Mouse (Mus musculus) ES-E14 (cell line): Measurements from ENCODE around the gene Il1rn. TPM values are rescaled to one million over a fixed set of nuclear protein-coding genes. Genes with fewer than 3 reads are reported as not detected.
A peak's percentile ranks its signal among the peaks of the same experiment; 100 is the strongest.

Experiments used
- DNase-seq: peaks from one replicate; pipeline ENCODE4 v3.0.0-alpha.2; 2013; ENCODE audit warnings: low read depth, low spot score
- H3K27ac ChIP-seq: 2 replicates; pipeline ENCODE4 v1.5.1; 2012; ENCODE audit warnings: low read depth, mild to moderate bottlenecking, low read length, moderate library complexity, mixed read lengths; ENCODE audit not compliant: poor library complexity, insufficient read depth, severe bottlenecking
- H3K36me3 ChIP-seq: 2 replicates; pipeline ENCODE4 v1.6.1; 2012; ENCODE audit warnings: mild to moderate bottlenecking, low read length, moderate library complexity, mixed read lengths; ENCODE audit not compliant: control insufficient read depth, poor library complexity, insufficient read depth, severe bottlenecking
- H3K4me1 ChIP-seq, 2 experiments: fragments of 150-350 bp in 1 of 2; sonication (generic) in 1 of 2; 2 replicates each; pipeline ENCODE4 v1.6.1; 2012; ENCODE audit warnings: low read length in 2 of 2, mild to moderate bottlenecking in 1 of 2, mixed read lengths in 1 of 2; ENCODE audit not compliant: control insufficient read depth in 2 of 2, insufficient read depth in 2 of 2, poor library complexity in 1 of 2
- H3K4me3 ChIP-seq, 2 experiments: fragments of 150-350 bp in 1 of 2; sonication (generic) in 1 of 2; 2 replicates each; pipeline ENCODE4 v1.5.1; 2012; ENCODE audit warnings: low read length in 2 of 2, low read depth in 1 of 2, mild to moderate bottlenecking in 1 of 2, mixed read lengths in 1 of 2; ENCODE audit not compliant: insufficient read depth in 1 of 2, poor library complexity in 1 of 2, severe bottlenecking in 1 of 2
- H3K9ac ChIP-seq: 2 replicates; pipeline ENCODE4 v1.6.1; 2012; ENCODE audit warnings: low read depth, mild to moderate bottlenecking, low read length, mixed read lengths; ENCODE audit not compliant: poor library complexity, insufficient read depth, severe bottlenecking
- H3K9me3 ChIP-seq: fragments of 150-350 bp; sonication (generic); 2 replicates; pipeline ENCODE4 v1.6.1; 2012; ENCODE audit warnings: low read depth, mild to moderate bottlenecking, low read length; ENCODE audit not compliant: control insufficient read depth, insufficient read depth
- CHD2 ChIP-seq: IDR thresholded peaks from 2 replicates; pipeline ENCODE4 v1.6.1; 2014; ENCODE audit warnings: mild to moderate bottlenecking, low read depth, low read length, inconsistent platforms
- HCFC1 ChIP-seq: IDR thresholded peaks from 2 replicates; pipeline ENCODE4 v1.6.1; 2012; ENCODE audit warnings: low read length, inconsistent platforms, borderline replicate concordance; ENCODE audit not compliant: insufficient read depth
- MAFK ChIP-seq: IDR thresholded peaks from 2 replicates; pipeline ENCODE4 v1.6.1; 2014; ENCODE audit warnings: mild to moderate bottlenecking, low read depth, low read length, inconsistent platforms; ENCODE audit not compliant: insufficient read depth
- ZC3H11A ChIP-seq: IDR thresholded peaks from 2 replicates; pipeline ENCODE4 v1.6.1; 2012; ENCODE audit warnings: low read depth, mild to moderate bottlenecking, inconsistent platforms, low read length, borderline replicate concordance
- ZNF384 ChIP-seq: IDR thresholded peaks from 2 replicates; pipeline ENCODE4 v1.6.1; 2012; ENCODE audit warnings: low read depth, low read length, inconsistent platforms
- in situ Hi-C, 2 experiments: fragments of 600-800 bp; cut with MboI; formaldehyde crosslinking; loops; one replicate each; pipeline ENCODE4 v1.15.1; 2025; ENCODE audit warnings: low sequenced_read_pairs in 2 of 2, inconsistent platforms in 1 of 2; ENCODE audit not compliant: unreplicated experiment in 2 of 2
- total RNA-seq: library from RNA; depleted of rRNA; stranded (reverse); fragments of 300-350 nt; gene quantifications from 2 replicates; pipeline ENCODE4 v1.2.3, GENCODE M21; 2012

Gene Il1rn
- total RNA-seq, 1 experiment: not detected

- Histone ChIP-seq H3K4me3 (no peak overlapping the region), H3K4me1 (no peaks in the 10 kb centered on the region), H3K36me3 (no peaks in the 10 kb centered on the region), H3K27ac (no peak overlapping the region), H3K9me3 (no peaks in the 10 kb centered on the region), H3K9ac (no peak overlapping the region)
- in situ Hi-C loops: no loop called here
- DNase-seq: no peak
- no peak for TF ChIP-seq ZC3H11A
- no peak for TF ChIP-seq MAFK
- no peak for TF ChIP-seq HCFC1
- no peak for TF ChIP-seq CHD2
- TF ChIP-seq ZNF384: no peak
Observed at GRCm38 (mm10) chr2:24353042-24353441, 16.4 kb downstream of the Il1rn start.

- Histone ChIP-seq H3K36me3 (no peaks in the 10 kb centered on the region), H3K4me3 (no peak overlapping the region), H3K9me3 (no peaks in the 10 kb centered on the region), H3K27ac (no peak overlapping the region), H3K9ac (no peak overlapping the region), H3K4me1 (no peaks in the 10 kb centered on the region)
- DNase-seq: peak; percentile 31
- TF ChIP-seq HCFC1 (no peak), ZNF384 (no peak), CHD2 (no peak), ZC3H11A (peak; percentile 38; the same call in 1 of the 2 replicates)
- in situ Hi-C loops: no loop called here
Observed at GRCm38 (mm10) chr2:24357642-24358041, 21.0 kb downstream of the Il1rn start.

GRCm38 (mm10) chr2:24359347-24359746, 22.7 kb downstream of the Il1rn start:
- TF ChIP-seq HCFC1 (no peak), ZNF384 (no peak), ZC3H11A (no peak), MAFK (no peak), CHD2 (no peak)
- in situ Hi-C loops: no loop called here
- H3K4me3 ChIP-seq: no peak overlapping the region
- no peaks in the 10 kb centered on the region for H3K4me1 ChIP-seq
- no peaks in the 10 kb centered on the region for H3K36me3 ChIP-seq
- DNase-seq: no peak
- H3K27ac ChIP-seq: no peak overlapping the region
- no peak overlapping the region for H3K9ac ChIP-seq
- H3K9me3 ChIP-seq: no peaks in the 10 kb centered on the region

- Histone ChIP-seq H3K36me3 (no peaks in the 10 kb centered on the region), H3K4me1 (no peaks in the 10 kb centered on the region), H3K9me3 (no peaks in the 10 kb centered on the region), H3K9ac (no peak overlapping the region), H3K27ac (no peak overlapping the region), H3K4me3 (no peak overlapping the region)
- TF ChIP-seq MAFK (no peak), ZNF384 (no peak), HCFC1 (no peak), ZC3H11A (no peak), CHD2 (no peak)
- DNase-seq: no peak
- in situ Hi-C loops: no loop called here
Observed at GRCm38 (mm10) chr2:24363818-24364217, 27.2 kb downstream of the Il1rn start.
